ENCODE assay signal across 8 mouse cellular contexts in genomic region chr3:45379972-45380761, GRCm38 (mm10). TPM values are rescaled to one million over a fixed set of nuclear protein-coding genes. Genes with fewer than 3 reads are reported as not detected.
DNase-seq lines count a peak whose midpoint lies in the region; ATAC-seq lines count a peak whose summit lies in the region.

No protein-coding gene starts in this region.

- peak overlapping the region; percentile 100 for H3K4me2 ChIP-seq in heart, embryonic 16.5 days (ENCODE audit: low read depth, low read length)
- H3K4me2 ChIP-seq in intestine, embryonic 14.5 days (ENCODE audit: low read length) = peak overlapping the region; percentile 64
- H3K4me2 ChIP-seq in stomach, embryonic 16.5 days (ENCODE audit: low read depth, low read length) = peak overlapping the region; percentile 98

- no peak for ATAC-seq in heart, embryonic 16.5 days (replicated peaks; ENCODE audit: extremely low read depth, insufficient read depth, low FRiP score)
- ATAC-seq in intestine, embryonic 14.5 days (replicated peaks; ENCODE audit: low FRiP score, low TSS enrichment, low read depth) = no peak
- no peak for ATAC-seq in stomach, embryonic 16.5 days (ENCODE audit: insufficient read depth, low FRiP score)
- no peak for ATAC-seq in megakaryocyte progenitor cell, adult 5-6 weeks (replicated peaks; ENCODE audit: poor library complexity)

- H3K4me1 ChIP-seq in heart, embryonic 16.5 days (ENCODE audit: control insufficient read depth, insufficient read depth, low read length) = peaks cover 28% of the 10 kb centered on the region
- H3K4me1 ChIP-seq in embryonic facial prominence, embryonic 10.5 days = peaks cover 39% of the 10 kb centered on the region
- peaks cover 24% of the 10 kb centered on the region for H3K4me1 ChIP-seq in intestine, embryonic 14.5 days (replicated peaks; ENCODE audit: control insufficient read depth, insufficient read depth, low read length)
- peaks cover 25% of the 10 kb centered on the region for H3K4me1 ChIP-seq in stomach, embryonic 16.5 days (ENCODE audit: control insufficient read depth, insufficient read depth, low read length)

- WGBS in heart, embryonic 16.5 days = 2% methylated on average over 55 of the region's 55 CpGs
- under 1% methylated on average over 55 of the region's 55 CpGs for WGBS in embryonic facial prominence, embryonic 10.5 days
- WGBS in intestine, embryonic 14.5 days = under 1% methylated on average over 55 of the region's 55 CpGs
- 1% methylated on average over 55 of the region's 55 CpGs for WGBS in stomach, embryonic 16.5 days

- H3K4me3 ChIP-seq in heart, embryonic 16.5 days (ENCODE audit: low read length) = peak overlapping the region; percentile 66
- H3K4me3 ChIP-seq in embryonic facial prominence, embryonic 10.5 days = peak overlapping the region; percentile 75
- peak overlapping the region; percentile 57 for H3K4me3 ChIP-seq in intestine, embryonic 14.5 days (ENCODE audit: low read depth, low read length)
- H3K4me3 ChIP-seq in stomach, embryonic 16.5 days (replicated peaks; ENCODE audit: low read length) = peak overlapping the region; percentile 67

- H3K36me3 ChIP-seq in heart, embryonic 16.5 days (ENCODE audit: control insufficient read depth, insufficient read depth) = no peaks in the 10 kb centered on the region
- H3K36me3 ChIP-seq in embryonic facial prominence, embryonic 10.5 days (replicated peaks) = no peaks in the 10 kb centered on the region
- H3K36me3 ChIP-seq in intestine, embryonic 14.5 days (ENCODE audit: control insufficient read depth, insufficient read depth, low read length) = no peaks in the 10 kb centered on the region
- H3K36me3 ChIP-seq in stomach, embryonic 16.5 days (ENCODE audit: control insufficient read depth, insufficient read depth, low read length) = no peaks in the 10 kb centered on the region

- H3K9me3 ChIP-seq in heart, embryonic 16.5 days (replicated peaks; ENCODE audit: control insufficient read depth, low read length) = no peaks in the 10 kb centered on the region
- H3K9me3 ChIP-seq in embryonic facial prominence, embryonic 10.5 days = no peaks in the 10 kb centered on the region
- H3K9me3 ChIP-seq in intestine, embryonic 14.5 days (ENCODE audit: control insufficient read depth, low read length) = no peaks in the 10 kb centered on the region
- H3K9me3 ChIP-seq in stomach, embryonic 16.5 days (replicated peaks; ENCODE audit: control insufficient read depth, low read length) = no peaks in the 10 kb centered on the region

- peaks cover 41% of the 10 kb centered on the region for H3K27me3 ChIP-seq in heart, embryonic 16.5 days (ENCODE audit: control insufficient read depth, insufficient read depth, low read length)
- peaks cover 44% of the 10 kb centered on the region for H3K27me3 ChIP-seq in embryonic facial prominence, embryonic 10.5 days (replicated peaks; ENCODE audit: low read depth, poor library complexity, severe bottlenecking)
- H3K27me3 ChIP-seq in intestine, embryonic 14.5 days (replicated peaks; ENCODE audit: control insufficient read depth, insufficient read depth, low read length) = peaks cover 50% of the 10 kb centered on the region
- peaks cover 26% of the 10 kb centered on the region for H3K27me3 ChIP-seq in stomach, embryonic 16.5 days (ENCODE audit: control insufficient read depth, insufficient read depth, low read length)

- H3K27ac ChIP-seq in heart, embryonic 16.5 days (ENCODE audit: low read length) = no peak overlapping the region
- H3K27ac ChIP-seq in embryonic facial prominence, embryonic 10.5 days (replicated peaks) = no peak overlapping the region
- no peak overlapping the region for H3K27ac ChIP-seq in intestine, embryonic 14.5 days (ENCODE audit: low read depth)
- H3K27ac ChIP-seq in stomach, embryonic 16.5 days (ENCODE audit: low read length) = no peak overlapping the region

- no peak overlapping the region for H3K9ac ChIP-seq in heart, embryonic 16.5 days (ENCODE audit: low read length)
- H3K9ac ChIP-seq in intestine, embryonic 14.5 days (ENCODE audit: low read length) = no peak overlapping the region
- H3K9ac ChIP-seq in stomach, embryonic 16.5 days (ENCODE audit: low read length) = peak overlapping the region; percentile 46

- DNase-seq in heart, adult 8-10 months (ENCODE audit: low spot score) = no peak
- DNase-seq in ZHBTc4 (ENCODE audit: low read depth, low spot score) = peak; percentile 66
- DNase-seq in embryonic facial prominence, embryonic 10.5 days (ENCODE audit: low spot score) = peak; percentile 57
- no peak for DNase-seq in intestine, embryonic 14.5 days (ENCODE audit: low spot score)
- DNase-seq in lung, postnatal 4 days = peak; percentile 5 to 18

RNA-seq across cellular contexts. Expression of gene Pcdh10, which starts 2.0 kb away (rescaled TPM):
- 0.04 and 0.07 TPM in 2 replicates for polyA plus RNA-seq in heart, embryonic 16.5 days (2015; fragmentation: Nextera tagmentation; extraction: Ambion mirVana)
- total RNA-seq in heart, adult 8-10 months (2022) = under 1 TPM in 3 of 4 experiments, not detected in 1; 0.03 to 0.25 (median 0.16) TPM
- 1.6 and 3.3 TPM in 2 replicates for polyA plus RNA-seq in embryonic facial prominence, embryonic 10.5 days (2016; fragmentation: Nextera tagmentation; extraction: Ambion mirVana)
- polyA plus RNA-seq in intestine, embryonic 14.5 days (2014; fragmentation: Nextera tagmentation; extraction: Ambion mirVana) = 0.62 and 0.84 TPM in 2 replicates
- 0.57 and 0.65 TPM in 2 replicates for polyA plus RNA-seq in stomach, embryonic 16.5 days (2015; fragmentation: Nextera tagmentation; extraction: Ambion mirVana)
- not detected in 2 replicates for total RNA-seq in megakaryocyte progenitor cell, adult 5-6 weeks (2015)
- total RNA-seq in megakaryocyte progenitor cell, adult 5-6 weeks (2017) = not detected in 2 replicates

Comparison
In these comparisons a context has a peak if more than half of its experiments do, and no peak if none do; other contexts are left out.
1. DNase-seq: peak in ZHBTc4 (single experiment), embryonic facial prominence, embryonic 10.5 days (single experiment) and lung, postnatal 4 days (2 of 2); none in heart, adult 8-10 months (single experiment) and intestine, embryonic 14.5 days (single experiment).
2. Peak in every context shown above with its lines, with median percentiles within 50 percentile points of each other: H3K4me2 ChIP-seq and H3K4me3 ChIP-seq.